Mouse (Mus musculus): ENCODE results near the gene Cds2. TPM values are rescaled to one million over a fixed set of nuclear protein-coding genes. Genes with fewer than 3 reads are reported as not detected.

Gene Cds2
- polyA plus RNA-seq (2015; fragmentation: Nextera tagmentation; extraction: Ambion mirVana): 20.9 and 30.2 TPM in 2 replicates

DNA sequence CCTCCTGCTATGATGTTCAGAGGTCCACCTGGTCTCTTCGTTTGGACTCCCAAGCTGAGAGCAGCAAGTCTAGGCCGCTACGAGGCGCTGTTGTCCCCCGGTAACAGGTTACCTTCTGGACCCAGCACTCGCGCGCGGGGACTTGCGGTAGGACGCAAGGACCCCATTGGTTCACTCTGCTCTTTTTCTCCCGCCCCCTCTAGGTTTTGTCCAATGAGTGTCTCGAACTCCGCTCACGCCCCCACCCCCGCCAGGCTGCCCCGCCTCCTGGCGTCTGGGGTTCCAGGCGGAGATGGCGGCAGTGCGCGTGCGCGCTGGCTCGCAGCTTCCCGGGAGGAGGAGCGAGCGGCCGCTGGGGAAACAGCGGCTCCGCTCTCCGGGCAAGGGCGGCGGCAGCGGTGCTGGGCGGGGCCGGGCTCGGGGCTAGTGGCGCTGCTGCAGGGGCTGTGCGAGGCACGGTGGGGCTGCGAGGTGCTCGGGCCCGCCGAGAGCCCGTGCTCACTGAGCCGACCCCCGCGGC is at the start of gene Cds2:
TSS of gene Cds2 (plus strand) at position 270 of the 520 bp plus-strand sequence.

GRCm38 (mm10) chr2:132247539-132248313 is 15.2 kb upstream of the Cds2 start, which contains the start of gene Tmem230:
Tmem230 (minus strand) TSS chr2:132247807.

GRCm38 (mm10) chr2:132252542-132253528 is 10.1 kb upstream of the Cds2 start, which contains the start of gene Pcna:
Pcna (minus strand) TSS chr2:132253314.

Other genes with a start within 250 kb of the Cds2 start
- gene Rassf2, start 232.9 kb upstream of the Cds2 start, polyA plus RNA-seq (2015; fragmentation: Nextera tagmentation; extraction: Ambion mirVana): 7.7 and 13.5 TPM in 2 replicates
- gene Slc23a2, start 118.0 kb upstream of the Cds2 start, polyA plus RNA-seq (2015; fragmentation: Nextera tagmentation; extraction: Ambion mirVana): 19.7 and 37.9 TPM in 2 replicates
- gene Tmem230, start 15.3 kb upstream of the Cds2 start, polyA plus RNA-seq (2015; fragmentation: Nextera tagmentation; extraction: Ambion mirVana): 54.0 and 68.1 TPM in 2 replicates
- 146 and 173 TPM in 2 replicates for gene Pcna, start 9.8 kb upstream of the Cds2 start, polyA plus RNA-seq (2015; fragmentation: Nextera tagmentation; extraction: Ambion mirVana)
- 0.15 and 0.32 TPM in 2 replicates for gene Prokr2, start 122.3 kb downstream of the Cds2 start, polyA plus RNA-seq (2015; fragmentation: Nextera tagmentation; extraction: Ambion mirVana)